Mouse (Mus musculus) induced T-regulatory cell, adult 2 months (primary cell): ENCODE measurements around the gene Ift81.

Experiments used
- DNase-seq: peaks from one replicate; pipeline ENCODE4 v3.0.0-alpha.2; 2012; ENCODE audit warnings: low read depth

Gene Ift81

GRCm38 (mm10) chr5:122625565-122626252 lies 11.4 kb upstream of the Ift81 start:
- no peak for DNase-seq

GRCm38 (mm10) chr5:122624952-122625479 lies 10.7 kb upstream of the Ift81 start:
- DNase-seq = no peak

GRCm38 (mm10) chr5:122623861-122624260 lies 9.5 kb upstream of the Ift81 start:
- no peak for DNase-seq

- DNase-seq = no peak
These were observed 8.2 kb upstream of the Ift81 start for GRCm38 (mm10) chr5:122622526-122622925.

GRCm38 (mm10) chr5:122621376-122621886 lies 7.1 kb upstream of the Ift81 start:
- no peak for DNase-seq

GRCm38 (mm10) chr5:122619686-122620296 lies 5.5 kb upstream of the Ift81 start:
- DNase-seq = no peak

- DNase-seq = no peak
These were observed 3.4 kb upstream of the Ift81 start for GRCm38 (mm10) chr5:122617718-122618117.

- no peak for DNase-seq
These were observed 2.7 kb downstream of the Ift81 start for GRCm38 (mm10) chr5:122611651-122612050.

GRCm38 (mm10) chr5:122604894-122605293 lies 9.4 kb downstream of the Ift81 start:
- DNase-seq = no peak

GRCm38 (mm10) chr5:122602233-122602632 lies 12.1 kb downstream of the Ift81 start:
- peak; percentile 86 for DNase-seq

GRCm38 (mm10) chr5:122595470-122595869 lies 18.8 kb downstream of the Ift81 start:
- no peak for DNase-seq

GRCm38 (mm10) chr5:122589891-122590290 lies 24.4 kb downstream of the Ift81 start:
- DNase-seq = no peak

GRCm38 (mm10) chr5:122585546-122585945 lies 28.8 kb downstream of the Ift81 start:
- no peak for DNase-seq

GRCm38 (mm10) chr5:122584093-122584492 lies 30.2 kb downstream of the Ift81 start:
- no peak for DNase-seq

GRCm38 (mm10) chr5:122576683-122577329 lies 37.5 kb downstream of the Ift81 start:
- no peak for DNase-seq

- DNase-seq = no peak
These were observed 42.3 kb downstream of the Ift81 start for GRCm38 (mm10) chr5:122572001-122572400.

GRCm38 (mm10) chr5:122566626-122567025 lies 47.7 kb downstream of the Ift81 start:
- no peak for DNase-seq

GRCm38 (mm10) chr5:122560654-122561053 lies 53.7 kb downstream of the Ift81 start:
- DNase-seq = no peak

- DNase-seq = no peak
These were observed 56.2 kb downstream of the Ift81 start for GRCm38 (mm10) chr5:122558127-122558526.

- no peak for DNase-seq
These were observed 59.2 kb downstream of the Ift81 start for GRCm38 (mm10) chr5:122555107-122555506.

- DNase-seq = no peak
These were observed 61.7 kb downstream of the Ift81 start for GRCm38 (mm10) chr5:122552638-122553037.

- DNase-seq = no peak
These were observed 63.9 kb downstream of the Ift81 start for GRCm38 (mm10) chr5:122550460-122550859.

GRCm38 (mm10) chr5:122548671-122549070 lies 65.6 kb downstream of the Ift81 start:
- DNase-seq = peak; percentile 71
